Mouse (Mus musculus) heart, adult 2 months (tissue): ENCODE measurements around the gene Rnase11. TPM values are rescaled to one million over a fixed set of nuclear protein-coding genes. Genes with fewer than 3 reads are reported as not detected.

Source experiments
- DNase-seq, 2 experiments: peaks; one replicate each; pipeline ENCODE4 v3.0.0; 2021
- H3K27ac ChIP-seq: fragments of 200-600 bp; 2 replicates; pipeline ENCODE4 v1.8.1; 2022
- H3K27me3 ChIP-seq: fragments of 200-500 bp; 2 replicates; pipeline ENCODE4 v1.6.1; 2012; ENCODE audit warnings: mild to moderate bottlenecking, low read length, inconsistent platforms, mixed read lengths; ENCODE audit not compliant: control insufficient read depth, insufficient read depth
- H3K36me3 ChIP-seq: fragments of 200-500 bp; 2 replicates; pipeline ENCODE4 v1.6.1; 2012; ENCODE audit warnings: low read length, inconsistent platforms; ENCODE audit not compliant: control insufficient read depth, insufficient read depth
- H3K4me1 ChIP-seq: fragments of 200-500 bp; 2 replicates; pipeline ENCODE4 v1.6.1; 2011; ENCODE audit warnings: low read length; ENCODE audit not compliant: control insufficient read depth, insufficient read depth
- H3K4me3 ChIP-seq: fragments of 200-600 bp; 2 replicates; pipeline ENCODE4 v1.8.1; 2022
- H3K79me2 ChIP-seq: fragments of 200-500 bp; replicated peaks from 2 replicates; pipeline ENCODE4 v1.6.1; 2012; ENCODE audit warnings: mild to moderate bottlenecking, inconsistent platforms, low read length, moderate library complexity, mixed read lengths; ENCODE audit not compliant: control insufficient read depth, insufficient read depth
- H3K9ac ChIP-seq: fragments of 200-500 bp; 2 replicates; pipeline ENCODE4 v1.6.1; 2012; ENCODE audit warnings: low read depth, mild to moderate bottlenecking, control low read depth, inconsistent platforms, low read length, mixed read lengths
- CTCF ChIP-seq: fragments of 200-600 bp; IDR thresholded peaks from 2 replicates; pipeline ENCODE4 v1.8.1; 2022; ENCODE audit warnings: antibody characterized with exemption, mild to moderate bottlenecking, moderate library complexity
- EP300 ChIP-seq: fragments of 200-500 bp; IDR thresholded peaks from 2 replicates; pipeline ENCODE4 v1.6.1; 2011; ENCODE audit warnings: low read depth, low read length, control low read depth; ENCODE audit not compliant: insufficient read depth
- POLR2A ChIP-seq: fragments of 200-500 bp; IDR thresholded peaks from 2 replicates; pipeline ENCODE4 v1.6.1; 2011; ENCODE audit warnings: mild to moderate bottlenecking, low read depth, low read length, control low read depth; ENCODE audit not compliant: insufficient read depth
- WGBS: fragments of 180-500 bp; shearing (Covaris S2); methylation state at CpG from one replicate; pipeline ENCODE4 v1.1.7; 2018; 5-methylcytosine and 5-hydroxymethylcytosine counted together
- intact Hi-C: fragments of 180-260 bp; cut with DNase I; formaldehyde crosslinking; loops from one replicate; pipeline ENCODE4 v1.15.1; 2025
- polyA plus RNA-seq: library from polyadenylated mRNA; depleted of rRNA; stranded (reverse); fragments of >200 nt; gene quantifications from 2 replicates; pipeline ENCODE4 v1.2.3, GENCODE M21; 2012
- total RNA-seq, 2 experiments: library from RNA; stranded (reverse); gene quantifications; 2 replicates each; pipeline ENCODE4 v1.2.3; 2021

Gene Rnase11
- total and polyA plus RNA-seq, 3 experiments, result not detected

DNA sequence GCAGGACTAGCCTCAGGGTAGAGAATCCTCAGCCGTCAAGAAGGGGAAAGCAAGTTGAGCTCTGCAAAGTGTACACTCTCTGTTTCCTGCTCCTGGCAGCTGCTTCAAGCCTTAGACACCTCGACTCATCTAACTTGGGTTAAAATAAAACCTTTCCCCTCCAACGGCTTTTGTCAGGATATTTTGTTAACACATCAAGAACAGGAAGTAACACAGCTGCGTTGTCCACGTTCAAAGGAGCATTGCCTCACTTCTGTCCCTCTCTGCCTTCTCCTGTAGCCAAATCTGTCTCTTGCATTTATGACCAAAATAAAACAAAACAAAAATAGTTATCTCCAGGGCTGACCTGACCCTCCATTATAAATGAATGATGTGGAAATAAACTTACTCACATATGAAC is 2.1 kb downstream of the Rnase11 start:
- Histone ChIP-seq H3K9ac (no peak overlapping the region), H3K27me3 (no peaks in the 10 kb centered on the region), H3K4me3 (no peak overlapping the region), H3K36me3 (no peaks in the 10 kb centered on the region), H3K79me2 (no peaks in the 10 kb centered on the region), H3K4me1 (no peaks in the 10 kb centered on the region), H3K27ac (no peak overlapping the region)
- DNase-seq, result no peak
- intact Hi-C loops, result no loop called here
- 21% methylated on average over 5 of the region's 5 CpGs for WGBS
- TF ChIP-seq EP300, result no peak
- TF ChIP-seq CTCF, result no peak
- TF ChIP-seq POLR2A, result no peak

GRCm38 (mm10) chr14:51041769-51042168 is 8.2 kb downstream of the Rnase11 start, which contains the start of gene Rnase9:
Rnase9 (minus strand) TSS chr14:51041869.
- Histone ChIP-seq H3K4me1 (no peaks in the 10 kb centered on the region; the same call in 1 of the 2 replicates), H3K9ac (no peak within 1 kb of the TSS), H3K4me3 (no peak within 1 kb of the TSS), H3K36me3 (no peaks in the 10 kb centered on the region), H3K79me2 (no peaks in the 10 kb centered on the region), H3K27ac (no peak within 1 kb of the TSS), H3K27me3 (no peaks in the 10 kb centered on the region)
- TF ChIP-seq POLR2A (no peak), EP300 (no peak), CTCF (no peak)
- 90% methylated on average over 6 of the region's 6 CpGs for WGBS
- DNase-seq, result no peak
- intact Hi-C loops, result no loop called here

- WGBS, result 83% methylated on average over 4 of the region's 4 CpGs
- H3K4me1 ChIP-seq, result no peaks in the 10 kb centered on the region; the same call in 1 of the 2 replicates
- TF ChIP-seq CTCF (no peak), POLR2A (no peak), EP300 (no peak)
- H3K79me2 ChIP-seq, result no peaks in the 10 kb centered on the region
- no peak for DNase-seq
- no peak overlapping the region for H3K27ac ChIP-seq
- no peak overlapping the region for H3K9ac ChIP-seq
- no peaks in the 10 kb centered on the region for H3K27me3 ChIP-seq
- intact Hi-C loops, result no loop called here
- no peaks in the 10 kb centered on the region for H3K36me3 ChIP-seq
- H3K4me3 ChIP-seq, result no peak overlapping the region
These were observed 13.7 kb downstream of the Rnase11 start for GRCm38 (mm10) chr14:51036214-51036613.

- H3K27me3 ChIP-seq, result no peaks in the 10 kb centered on the region
- 53% methylated on average over 1 of the region's 1 CpGs for WGBS
- no peaks in the 10 kb centered on the region for H3K79me2 ChIP-seq
- no peak overlapping the region for H3K9ac ChIP-seq
- intact Hi-C loops, result no loop called here
- H3K27ac ChIP-seq, result no peak overlapping the region
- H3K4me3 ChIP-seq, result no peak overlapping the region
- no peak for TF ChIP-seq POLR2A
- no peak for TF ChIP-seq EP300
- no peak for TF ChIP-seq CTCF
- H3K36me3 ChIP-seq, result no peaks in the 10 kb centered on the region
- DNase-seq, result no peak
- no peaks in the 10 kb centered on the region for H3K4me1 ChIP-seq
These were observed 14.8 kb downstream of the Rnase11 start for GRCm38 (mm10) chr14:51035206-51035605.

GRCm38 (mm10) chr14:51027387-51028155 is 22.4 kb downstream of the Rnase11 start:
- H3K4me3 ChIP-seq, result no peak overlapping the region
- H3K79me2 ChIP-seq, result no peaks in the 10 kb centered on the region
- no peak for DNase-seq
- H3K36me3 ChIP-seq, result no peaks in the 10 kb centered on the region
- intact Hi-C loops, result loop anchor here (2.0 kb wide), 1 partner anchor 71 kb away; no protein-coding TSS in a partner anchor
- no peaks in the 10 kb centered on the region for H3K27me3 ChIP-seq
- H3K4me1 ChIP-seq, result no peaks in the 10 kb centered on the region
- 73% methylated on average over 3 of the region's 3 CpGs for WGBS
- no peak overlapping the region for H3K9ac ChIP-seq
- TF ChIP-seq CTCF, result no peak
- TF ChIP-seq EP300, result no peak
- TF ChIP-seq POLR2A, result no peak
- no peak overlapping the region for H3K27ac ChIP-seq

DNA sequence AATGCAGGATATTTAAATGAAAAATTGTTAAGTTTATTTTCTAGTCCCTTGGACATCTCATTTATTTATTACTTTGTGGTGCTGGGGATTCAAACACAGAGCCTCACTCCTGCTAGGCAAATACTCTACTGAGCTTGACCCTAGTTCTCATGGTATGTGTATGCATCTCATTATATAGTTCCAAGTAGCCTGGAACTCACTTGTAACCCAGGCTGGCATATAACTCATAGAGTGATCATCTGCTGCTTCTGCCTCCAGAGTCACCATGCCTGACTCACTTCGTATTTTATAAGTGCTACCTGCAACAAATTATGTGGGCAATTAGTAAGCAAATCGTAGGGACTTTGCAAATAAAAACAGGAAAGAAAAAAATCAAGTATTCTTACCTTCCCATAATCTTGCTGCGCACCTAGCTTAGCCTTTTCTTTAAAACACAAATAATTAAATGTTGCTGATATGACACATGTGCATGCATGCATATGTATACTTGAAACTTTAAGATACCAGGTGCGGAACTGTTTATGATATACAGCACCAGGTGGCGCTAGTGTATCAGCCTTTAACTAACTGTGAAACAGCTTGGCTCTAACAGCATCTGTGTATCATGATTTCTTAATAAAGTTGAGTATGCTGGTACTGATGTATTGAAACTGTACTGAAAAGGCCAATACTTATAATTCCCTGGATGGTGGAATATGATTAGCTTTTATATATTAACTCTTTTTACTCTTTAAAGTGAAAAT is 23.4 kb downstream of the Rnase11 start:
- Histone ChIP-seq H3K36me3 (no peaks in the 10 kb centered on the region), H3K79me2 (no peaks in the 10 kb centered on the region), H3K4me1 (no peaks in the 10 kb centered on the region; the same call in 1 of the 2 replicates), H3K9ac (no peak overlapping the region), H3K4me3 (no peak overlapping the region), H3K27ac (no peak overlapping the region), H3K27me3 (no peaks in the 10 kb centered on the region)
- peak; percentile 49 to 61 for DNase-seq
- peak; percentile 96 for TF ChIP-seq CTCF
- TF ChIP-seq EP300, result no peak
- TF ChIP-seq POLR2A, result no peak
- 39% methylated on average over 5 of the region's 5 CpGs for WGBS
- intact Hi-C loops, result loop anchor here (1.0 to 2.0 kb wide), 2 partner anchors 37 to 72 kb away; no protein-coding TSS in a partner anchor
